Mouse (Mus musculus) ES-Bruce4 (cell line): ENCODE measurements at regions not wholly inside any gene's neighbourhood (a gene's known extent, or its start where the extent isn't known, plus 50 kb on each side); places are given as distances from the start of the nearest gene placed in this dataset.

ENCODE experiments used
- CTCF ChIP-seq: IDR thresholded peaks from one replicate; pipeline ENCODE4 v1.8.1; 2011; ENCODE audit warnings: low read depth, low read length
- POLR2A ChIP-seq: IDR thresholded peaks from one replicate; pipeline ENCODE4 v1.8.1; 2011; ENCODE audit warnings: low read length; ENCODE audit not compliant: insufficient read depth

- no peak for TF ChIP-seq CTCF
- TF ChIP-seq POLR2A, result no peak
Observed at GRCm38 (mm10) chr13:107829861-107830260, 214.4 kb upstream of the Smim15 start.
